Mouse (Mus musculus) T-cell, adult 66 days (primary cell): Measurements from ENCODE around the gene Ubfd1. TPM values are rescaled to one million over a fixed set of nuclear protein-coding genes. Genes with fewer than 3 reads are reported as not detected.

ENCODE experiments used
- total RNA-seq, 2 experiments: library from RNA; stranded (reverse); gene quantifications; 3 replicates in 1 of 2; 4 replicates in 1 of 2; pipeline ENCODE4 v1.2.4; 2023

Gene Ubfd1
- 10 to 100 TPM; 45.8 to 48.6 TPM for total RNA-seq

DNA sequence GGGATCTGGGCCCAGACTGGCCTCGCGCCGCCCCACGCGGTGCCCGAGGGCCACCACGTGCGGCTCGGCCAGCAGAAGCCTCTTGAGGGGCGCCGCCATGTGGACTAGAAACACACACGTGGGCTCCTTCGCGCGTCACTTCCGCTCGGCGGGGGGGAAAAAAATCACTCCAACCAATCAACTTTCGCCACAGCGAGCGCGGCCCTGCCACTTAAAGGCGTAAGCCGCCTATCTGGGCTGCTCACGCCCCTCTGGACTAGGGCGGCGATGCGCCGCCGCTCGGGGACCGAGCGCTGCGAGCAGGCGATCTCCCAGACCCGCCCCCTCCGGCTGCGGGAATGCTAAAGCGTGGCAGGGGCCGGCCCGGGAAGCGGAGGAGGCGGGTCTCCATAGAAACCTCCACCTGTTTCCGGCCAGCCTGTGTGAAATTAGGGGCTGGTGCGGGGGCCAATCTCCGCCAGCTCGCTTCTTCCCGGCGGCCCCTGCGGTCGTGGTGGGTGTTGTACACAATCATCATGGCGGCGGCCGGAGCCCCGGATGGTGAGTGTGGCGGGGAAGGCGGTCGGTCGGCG lies at the start of gene Ubfd1, which contains the start of gene Ears2:
TSS of gene Ubfd1 (plus strand) at position 231 of the 572 bp plus-strand sequence.
TSS of gene Ears2 (minus strand) at position 319 of the 572 bp plus-strand sequence.

DNA sequence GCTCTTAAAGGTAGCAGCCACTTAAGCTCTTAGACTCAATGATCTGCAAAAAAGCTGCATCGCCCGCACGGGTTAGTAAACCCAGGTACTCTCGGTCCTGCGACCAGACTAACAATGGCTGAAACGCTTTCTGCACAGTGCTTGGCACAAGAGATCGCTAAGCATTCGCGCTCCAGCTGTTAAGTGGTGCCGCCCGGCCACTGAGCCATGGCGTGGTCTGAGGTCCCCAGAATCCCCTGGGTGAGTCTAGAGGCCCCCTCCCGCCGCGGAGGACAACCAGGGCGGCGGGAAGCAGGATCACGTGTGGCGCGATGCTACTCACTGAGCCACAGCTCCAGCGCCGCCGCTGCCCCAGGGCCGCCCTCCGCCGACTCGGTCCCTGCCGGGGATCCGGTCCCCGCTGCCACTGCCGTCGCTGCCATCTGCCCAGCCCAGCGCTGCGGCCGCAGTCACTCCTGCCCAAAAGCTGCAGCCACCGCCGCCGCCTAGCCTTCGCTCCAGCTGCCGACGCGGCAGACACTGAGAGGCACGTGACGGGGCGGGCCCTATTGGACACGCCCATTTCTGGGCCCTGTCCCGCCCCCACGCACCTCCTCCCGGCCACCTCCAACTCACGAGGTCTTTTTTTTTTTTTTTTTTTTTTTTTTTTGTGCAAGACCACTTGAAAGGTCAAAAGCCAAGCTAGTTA lies 46.2 kb upstream of the Ubfd1 start, which contains the start of gene Gga2:
TSS of gene Gga2 (minus strand) at position 556 of the 688 bp plus-strand sequence.

DNA sequence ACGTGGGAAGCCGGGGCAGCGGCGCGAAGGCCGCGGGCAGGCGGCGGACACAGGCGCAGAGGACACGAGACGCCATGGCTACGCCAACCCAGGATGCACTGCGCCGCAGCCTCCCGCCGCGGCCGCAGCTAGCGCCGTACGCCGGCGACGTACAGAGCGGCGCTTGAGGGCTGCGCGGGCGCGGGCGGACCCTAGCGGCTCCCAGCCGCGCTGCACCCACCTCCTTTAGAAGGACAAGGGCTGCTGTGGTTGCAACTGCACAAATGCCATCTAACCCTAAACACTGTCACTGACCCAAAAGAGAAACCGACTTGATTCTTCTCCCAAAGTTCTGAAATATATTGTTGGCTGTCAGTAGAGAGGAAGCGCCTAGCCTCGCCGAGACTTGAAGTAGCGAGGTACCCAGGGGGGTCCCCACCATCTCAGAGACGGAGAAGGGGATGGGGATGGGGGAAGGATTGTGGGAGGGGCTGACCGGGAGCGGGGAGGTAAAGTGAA lies 34.8 kb downstream of the Ubfd1 start, which contains the start of gene Ndufab1:
TSS of gene Ndufab1 (minus strand) at position 140 of the 498 bp plus-strand sequence.

Other genes starting within 250 kb of the Ubfd1 start
- gene Scnn1b, start 202.1 kb upstream of the Ubfd1 start, total RNA-seq = not detected
- 10 to 100 TPM; 10.2 to 10.3 TPM for gene Cog7, start 85.5 kb upstream of the Ubfd1 start, total RNA-seq
- 10 to 100 TPM; 13.0 to 13.1 TPM for gene Gga2, start 46.0 kb upstream of the Ubfd1 start, total RNA-seq
- 10 to 100 TPM; 22.5 to 22.6 TPM for gene Ears2, start 88 bp downstream of the Ubfd1 start, total RNA-seq
- 10 to 100 TPM; 76.2 to 90.1 TPM for gene Ndufab1, start 34.7 kb downstream of the Ubfd1 start, total RNA-seq
- gene Palb2, start 65.8 kb downstream of the Ubfd1 start, total RNA-seq = 1 to 10 TPM; 5.9 to 6.1 TPM
- gene Dctn5, start 65.9 kb downstream of the Ubfd1 start, total RNA-seq = 10 to 100 TPM; 78.6 to 82.0 TPM
- gene Plk1, start 92.3 kb downstream of the Ubfd1 start, total RNA-seq = 1 to 10 TPM; 6.9 to 8.6 TPM
- gene Ern2, start 119.0 kb downstream of the Ubfd1 start, total RNA-seq = not detected
- 1 to 10 TPM in 1 of 2 experiments, not detected in 1; 2.2 TPM for gene Chp2, start 152.3 kb downstream of the Ubfd1 start, total RNA-seq
- gene Prkcb, start 221.6 kb downstream of the Ubfd1 start, total RNA-seq = 100 to 1,000 TPM; 144 to 145 TPM